Mouse (Mus musculus) embryo, embryonic 11.5 days (tissue): ENCODE data around the gene Uts2b.

Experiments
- DNase-seq: peaks from one replicate; pipeline ENCODE4 v3.0.0-alpha.2; 2012; ENCODE audit warnings: low read depth, low spot score

The Uts2b gene

DNA sequence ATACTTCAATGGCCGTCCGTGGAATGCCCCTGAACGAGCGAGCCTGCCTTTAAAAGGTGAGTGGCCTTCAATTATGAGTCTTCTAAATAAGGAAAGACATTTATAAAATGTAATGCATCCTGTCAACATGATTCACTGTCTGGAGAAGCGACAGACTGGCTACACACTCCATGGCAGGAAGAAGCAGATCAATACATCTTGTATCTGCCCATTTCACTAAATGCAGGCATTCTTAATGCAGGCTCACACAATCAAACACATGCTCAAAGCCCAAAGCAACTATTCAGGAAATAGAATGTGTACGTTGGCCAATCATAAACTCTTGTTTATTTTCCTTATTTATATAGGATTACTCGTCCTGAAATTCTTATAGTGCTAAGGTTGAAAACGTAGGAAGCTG, at the start of gene Uts2b:
TSS of gene Uts2b (minus strand) at position 49 of the 400 bp plus-strand sequence.
- DNase-seq = no peak

DNA sequence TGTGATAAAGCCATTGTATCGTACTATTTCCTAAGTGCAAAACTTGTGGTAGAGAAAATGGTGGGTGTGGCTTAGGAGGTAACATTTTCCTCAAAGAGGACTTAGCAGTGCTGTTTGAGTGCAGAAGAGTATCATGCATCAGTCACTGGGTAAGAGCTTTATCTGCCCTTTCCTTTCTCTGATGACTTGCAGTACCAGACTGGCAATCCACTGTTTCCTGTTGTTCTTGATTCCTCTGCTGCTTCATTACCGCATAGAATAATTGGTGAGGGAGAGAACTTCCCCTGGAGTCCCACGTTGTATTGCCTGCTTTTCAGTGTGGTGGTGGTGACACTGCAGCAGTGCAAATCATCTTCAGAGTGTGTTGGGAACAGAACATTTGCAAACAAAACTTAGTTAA, 47.6 kb upstream of the Uts2b start:
- no peak for DNase-seq

DNA sequence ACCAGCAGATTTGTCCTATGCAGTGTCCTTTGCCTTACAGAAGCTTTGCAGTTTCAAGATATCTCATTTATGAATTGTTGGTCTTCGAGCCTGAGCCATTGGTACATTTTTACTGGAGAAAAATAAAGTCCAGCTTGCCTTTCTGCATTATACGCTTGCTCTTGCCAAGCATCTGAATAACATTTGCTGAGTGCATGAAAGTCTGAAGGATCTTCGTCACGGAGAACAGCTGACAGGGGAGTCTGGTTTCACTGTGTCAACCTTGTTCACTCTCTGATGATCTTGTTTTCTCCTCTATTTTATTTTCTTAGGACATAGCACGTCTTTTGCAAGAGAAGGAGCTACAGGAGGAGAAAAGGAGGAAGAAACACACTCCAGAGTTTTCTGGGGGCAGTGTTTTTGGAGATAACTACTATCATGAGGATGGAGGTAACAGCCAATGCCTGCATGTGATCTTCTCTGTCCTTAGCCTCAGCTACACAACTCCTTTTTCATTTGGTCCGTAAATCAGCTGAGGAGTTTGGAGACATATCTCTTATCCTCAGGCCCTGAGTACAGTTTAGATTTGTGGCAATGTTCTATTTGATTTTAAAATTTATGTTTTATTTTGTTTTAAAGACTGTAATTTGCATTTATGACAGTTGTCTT, 47.0 kb upstream of the Uts2b start:
- DNase-seq = no peak

DNA sequence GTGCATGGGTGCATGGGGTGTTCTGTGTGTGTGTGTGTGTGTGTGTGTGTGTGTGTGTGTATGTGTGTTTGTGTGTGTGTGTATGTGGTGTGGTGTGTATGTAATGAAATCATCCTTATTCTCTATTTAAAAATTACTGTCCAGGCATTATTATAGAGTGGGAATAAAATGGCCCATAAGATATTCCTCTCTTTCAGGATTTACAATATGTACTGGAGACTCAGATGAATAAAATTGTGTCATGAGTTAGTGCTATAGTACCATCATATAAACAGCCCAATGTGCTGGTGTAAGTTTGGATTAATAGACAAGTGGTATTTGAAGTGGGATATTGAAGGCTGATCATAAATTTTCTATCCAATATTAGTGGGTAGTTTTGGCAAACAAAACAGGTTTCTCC, 34.1 kb upstream of the Uts2b start:
- DNase-seq = no peak

DNA sequence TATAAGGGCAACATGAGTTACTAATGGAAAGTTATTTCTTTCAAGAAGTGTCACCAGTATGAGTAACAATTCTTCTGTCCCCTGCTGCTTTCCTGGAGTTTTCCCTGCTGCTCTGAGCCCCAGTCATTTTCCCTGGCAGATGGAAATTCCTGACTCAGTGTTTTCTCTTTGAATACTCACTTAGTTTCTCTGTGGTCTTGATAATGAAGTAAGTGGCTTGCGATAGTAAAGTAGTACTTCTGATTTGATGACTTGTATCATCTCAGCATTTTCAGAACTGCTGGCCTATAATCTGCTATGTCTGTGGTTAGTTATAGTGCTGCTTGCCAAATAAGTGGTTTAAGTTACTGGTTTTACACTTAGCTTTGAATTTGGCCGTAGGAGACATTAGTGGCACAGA, 31.5 kb upstream of the Uts2b start:
- no peak for DNase-seq

DNA sequence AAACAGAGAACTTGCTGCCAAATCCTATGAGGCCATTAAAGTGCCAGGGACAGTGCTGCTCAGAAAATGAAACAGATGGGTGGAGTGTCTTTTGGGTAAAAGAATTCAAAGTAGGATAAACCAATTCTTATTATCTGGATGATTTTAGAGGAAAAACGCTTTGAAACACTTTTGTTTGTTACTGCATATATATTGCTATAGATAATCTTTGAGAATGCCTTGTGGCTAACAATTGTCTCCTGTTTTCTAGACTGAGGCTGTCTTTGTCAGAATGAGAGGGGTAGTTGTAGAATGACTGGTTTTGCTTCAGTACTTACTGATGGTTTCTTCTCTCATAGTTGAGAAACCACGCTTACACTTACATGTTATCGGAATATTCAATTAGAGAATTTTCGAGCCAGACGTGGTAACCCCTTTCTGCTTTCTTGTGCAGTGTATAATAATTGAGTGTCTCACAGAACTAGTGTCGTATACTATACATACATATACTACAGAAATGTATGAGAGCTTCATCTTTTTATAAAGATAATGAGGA, 29.7 kb upstream of the Uts2b start:
- DNase-seq = no peak

DNA sequence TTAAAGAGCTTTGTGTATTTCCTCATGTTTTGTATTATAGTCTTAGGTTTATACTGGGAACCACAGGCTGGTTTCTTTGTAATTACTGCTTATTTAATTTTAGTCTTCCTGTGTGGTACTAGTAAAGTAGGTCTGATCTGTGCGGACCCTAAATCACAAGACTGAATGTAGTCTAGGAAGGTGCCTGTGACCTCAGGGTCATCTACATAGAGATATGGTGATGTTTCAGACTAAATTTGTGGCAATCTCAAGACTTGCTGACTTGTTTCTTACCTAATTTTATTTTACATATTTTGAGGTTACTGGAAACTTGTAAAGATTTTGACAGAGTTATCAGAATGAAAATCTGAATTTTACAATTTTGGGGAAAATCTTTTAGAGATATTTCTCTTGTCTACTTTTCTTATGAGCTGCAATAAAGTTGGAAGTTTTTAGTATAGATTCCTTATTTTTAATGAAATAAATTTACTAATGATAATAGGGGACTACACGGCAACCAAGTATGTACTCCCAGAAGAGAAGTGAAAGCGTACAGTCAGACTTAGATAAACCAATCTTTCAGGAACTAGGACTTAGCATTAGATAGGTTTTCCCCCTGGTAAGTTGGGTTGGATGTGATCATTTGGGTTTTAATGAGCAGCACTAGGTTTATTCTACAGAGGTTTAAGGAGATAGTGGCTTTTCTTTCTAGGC, 29.1 kb upstream of the Uts2b start:
- no peak for DNase-seq

DNA sequence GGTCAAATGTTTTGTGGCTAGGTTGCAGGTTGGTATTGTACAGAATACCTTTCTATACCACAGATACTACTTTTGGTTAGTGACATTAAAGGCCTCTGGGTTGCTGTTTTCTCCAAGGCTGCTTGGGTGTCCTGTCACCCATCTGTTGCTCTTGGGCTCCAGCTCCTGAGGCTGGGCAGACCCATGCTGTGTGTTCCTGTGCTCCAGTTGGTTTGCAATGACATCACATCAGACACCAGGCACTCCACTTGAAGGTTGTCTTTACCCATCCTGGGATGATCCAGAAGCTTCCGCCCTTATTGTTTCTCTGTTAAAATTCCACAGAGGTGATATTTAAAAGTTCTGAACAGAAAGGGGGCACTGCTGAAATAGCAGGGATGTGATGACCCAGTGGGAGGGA, 26.9 kb upstream of the Uts2b start:
- no peak for DNase-seq

DNA sequence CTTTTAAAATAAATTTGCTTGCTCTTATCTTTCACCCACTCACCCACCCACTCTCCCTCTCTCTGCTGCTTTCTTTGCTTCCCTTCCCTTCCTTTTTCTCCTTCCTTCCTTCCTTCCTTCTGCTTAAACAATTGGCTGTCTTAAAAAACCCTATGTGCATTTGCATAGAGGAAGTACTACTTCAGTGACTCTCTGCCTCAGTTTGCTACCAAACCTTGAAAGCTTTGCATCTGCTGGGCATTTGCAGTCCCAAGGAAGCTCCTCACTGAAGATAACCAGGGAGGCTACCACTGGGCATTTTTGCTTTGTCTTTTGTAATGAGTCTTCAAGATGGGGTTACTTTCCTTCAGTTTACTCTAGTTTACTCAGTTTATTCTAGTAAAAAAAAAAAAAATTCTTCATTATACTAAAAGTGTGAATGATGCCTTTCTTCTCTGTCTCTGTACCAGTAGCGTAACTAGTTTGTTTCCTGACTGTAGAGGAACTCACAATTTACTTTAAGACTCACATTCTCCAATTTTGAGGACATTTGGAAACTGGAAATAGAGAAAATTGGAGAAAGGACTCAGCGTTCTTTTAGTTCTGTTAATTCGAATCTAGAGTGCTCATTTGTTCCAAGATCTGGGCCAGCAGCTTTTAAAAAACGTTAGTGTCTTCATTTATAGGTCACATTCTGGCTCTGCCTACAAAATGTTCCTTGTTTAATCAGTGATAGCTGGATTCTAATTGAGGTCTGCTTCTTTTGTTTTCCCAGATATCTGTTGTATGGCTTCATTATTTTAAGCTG, 25.4 kb upstream of the Uts2b start:
- DNase-seq = no peak

DNA sequence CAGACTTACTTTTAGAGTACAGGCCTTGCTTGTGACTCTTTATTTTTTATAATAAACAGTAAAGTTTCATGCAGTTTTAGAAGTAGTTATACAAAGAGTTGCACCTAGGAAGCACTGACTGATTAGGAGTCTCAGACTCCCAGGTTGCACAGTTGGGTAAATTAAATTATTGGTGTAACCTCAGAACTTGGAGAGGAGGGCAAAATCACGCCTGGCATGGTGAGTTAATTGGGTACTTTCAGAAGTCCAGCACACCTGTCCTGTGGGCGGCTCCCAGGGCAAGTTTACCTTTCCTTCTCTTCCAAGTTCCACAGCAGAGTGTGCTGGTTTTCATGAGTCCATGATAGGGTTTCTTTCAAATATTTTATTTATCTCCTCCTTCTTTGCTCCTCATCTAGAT, 21.8 kb upstream of the Uts2b start:
- DNase-seq = no peak

DNA sequence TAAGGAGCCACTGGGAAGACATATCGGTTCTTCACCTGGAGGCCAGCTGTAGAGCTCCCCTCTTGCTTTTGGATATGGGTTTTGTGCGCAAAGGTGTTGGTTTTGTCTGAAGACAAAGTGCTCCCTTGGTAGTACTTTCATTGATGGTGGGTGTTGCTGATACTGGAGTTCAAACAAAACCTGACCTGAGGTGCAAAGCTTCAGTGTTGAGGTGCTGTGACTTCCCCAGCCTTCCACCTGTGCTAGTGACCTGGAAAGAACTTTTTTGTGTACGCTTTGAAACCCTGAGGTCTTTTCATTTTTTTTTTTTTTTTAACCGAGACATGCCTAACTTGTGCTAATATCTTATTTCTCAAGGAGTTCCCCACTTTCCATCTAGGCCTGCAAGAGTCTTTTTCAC, 20.3 kb upstream of the Uts2b start:
- no peak for DNase-seq

DNA sequence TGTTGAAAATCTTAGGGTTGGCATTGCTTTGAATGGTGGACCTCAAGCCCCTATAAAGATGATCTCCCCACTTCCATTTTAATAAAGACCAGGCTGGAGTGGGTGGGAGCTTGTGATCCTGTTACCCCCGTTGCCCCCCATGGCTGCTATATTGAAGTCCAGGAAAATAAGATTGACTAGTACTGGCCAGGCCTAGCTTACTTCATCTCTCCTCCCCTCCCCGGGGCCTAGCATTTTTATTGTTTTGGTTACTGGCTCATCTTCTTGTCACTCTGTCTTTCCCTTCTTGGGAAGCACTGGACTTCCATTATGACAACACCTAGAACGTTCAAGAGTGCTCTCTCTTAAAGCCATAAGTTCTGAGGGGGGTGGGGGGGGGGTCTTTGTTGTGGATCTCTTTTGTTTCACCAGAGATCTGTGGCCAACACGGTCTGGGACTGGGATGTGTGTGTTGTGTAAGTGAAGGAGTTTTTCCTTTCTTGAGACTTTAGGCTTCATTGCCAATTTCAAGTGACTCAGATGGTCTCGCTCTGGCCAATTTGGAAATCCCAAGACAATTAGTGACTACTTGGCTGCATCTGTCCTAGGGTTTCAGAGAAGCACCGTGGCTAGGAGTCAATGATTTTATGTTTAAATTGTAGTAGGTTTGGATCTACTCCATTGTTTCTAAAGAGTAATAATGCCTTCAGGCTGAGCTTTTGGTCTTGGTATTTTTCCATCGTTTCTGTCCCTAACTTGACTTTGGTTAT, 19.7 kb upstream of the Uts2b start:
- DNase-seq = no peak

DNA sequence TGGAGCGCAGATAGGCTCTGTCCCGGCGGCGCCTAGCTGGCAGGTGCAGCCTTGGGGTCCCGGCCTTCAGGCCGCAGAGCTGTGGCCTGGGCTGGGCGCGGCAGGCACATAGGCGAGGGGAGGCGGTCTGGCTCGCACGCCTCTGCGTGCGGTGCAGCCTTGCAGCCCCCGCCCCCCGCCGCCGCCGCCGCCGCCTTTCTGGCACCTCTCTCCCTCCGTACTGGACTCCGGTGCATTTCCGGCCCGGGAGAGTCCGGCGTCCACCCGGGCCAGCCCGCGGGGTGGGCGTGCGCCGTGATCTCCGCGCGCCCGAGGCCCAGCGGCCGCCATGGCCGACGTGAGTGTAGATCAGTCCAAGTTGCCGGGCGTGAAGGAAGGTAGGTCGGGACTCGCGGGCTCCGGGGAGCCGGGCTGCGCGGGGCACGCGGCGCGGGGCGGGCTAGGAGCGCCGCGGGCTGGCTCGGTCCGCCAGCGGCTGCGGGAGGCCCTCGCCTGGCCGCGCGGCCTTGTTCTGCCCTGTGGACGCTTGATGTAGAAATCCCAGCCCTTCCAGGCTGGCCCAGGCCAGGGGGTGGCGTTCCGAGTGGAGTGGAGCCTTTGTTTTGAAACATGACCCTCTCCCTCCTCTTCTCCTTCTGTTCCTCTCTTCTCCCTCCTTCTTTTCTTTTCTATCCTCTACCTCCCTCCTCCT, 18.9 kb upstream of the Uts2b start, which contains the start of gene Ccdc50:
TSS of gene Ccdc50 (plus strand) at position 109 of the 691 bp plus-strand sequence.
- DNase-seq = peak; percentile 60

DNA sequence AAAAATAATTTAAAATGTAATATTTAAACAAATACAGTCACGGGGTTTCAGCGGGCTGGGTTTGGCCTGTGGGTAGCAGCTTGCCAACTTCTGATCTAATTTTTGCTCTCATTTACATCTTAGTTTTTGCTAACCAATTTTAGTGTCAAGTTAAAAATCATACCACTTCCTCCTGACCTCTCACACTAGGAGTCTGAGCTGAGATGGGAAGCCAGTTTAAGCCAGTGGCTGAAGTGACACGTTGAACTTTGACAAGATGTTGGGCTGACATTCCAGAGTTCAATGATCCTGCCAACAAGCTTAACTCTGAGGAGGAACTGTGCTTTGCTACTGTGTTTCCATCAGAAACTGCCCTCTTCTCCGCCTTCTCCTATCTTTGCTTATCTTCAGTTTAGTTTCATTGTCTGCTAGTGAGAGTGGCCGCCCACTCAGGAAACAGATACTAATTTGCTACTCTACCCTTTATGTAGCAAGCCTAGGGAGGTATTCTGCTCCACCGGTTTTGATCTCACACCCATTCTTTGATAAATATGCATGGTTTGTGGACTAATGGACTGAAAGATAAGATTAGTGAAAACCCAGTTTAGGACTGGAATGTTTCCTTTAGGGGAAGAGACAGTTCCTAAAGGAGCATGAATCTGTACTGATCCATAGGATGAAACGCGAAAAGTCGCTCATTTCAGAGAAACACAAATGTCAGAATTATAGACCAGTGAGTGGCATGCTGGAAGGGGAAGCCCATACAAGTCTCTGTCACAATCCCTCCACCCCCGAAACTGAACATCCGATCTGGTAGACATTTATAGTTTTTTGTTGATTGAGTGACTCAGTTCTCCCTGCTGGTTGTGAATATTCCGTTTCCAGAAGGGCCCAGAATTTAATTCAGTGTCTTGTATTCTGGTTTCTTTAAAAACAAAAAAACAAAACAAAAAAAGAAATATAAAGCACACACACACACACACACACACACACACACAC, 17.9 kb upstream of the Uts2b start:
- DNase-seq = no peak

DNA sequence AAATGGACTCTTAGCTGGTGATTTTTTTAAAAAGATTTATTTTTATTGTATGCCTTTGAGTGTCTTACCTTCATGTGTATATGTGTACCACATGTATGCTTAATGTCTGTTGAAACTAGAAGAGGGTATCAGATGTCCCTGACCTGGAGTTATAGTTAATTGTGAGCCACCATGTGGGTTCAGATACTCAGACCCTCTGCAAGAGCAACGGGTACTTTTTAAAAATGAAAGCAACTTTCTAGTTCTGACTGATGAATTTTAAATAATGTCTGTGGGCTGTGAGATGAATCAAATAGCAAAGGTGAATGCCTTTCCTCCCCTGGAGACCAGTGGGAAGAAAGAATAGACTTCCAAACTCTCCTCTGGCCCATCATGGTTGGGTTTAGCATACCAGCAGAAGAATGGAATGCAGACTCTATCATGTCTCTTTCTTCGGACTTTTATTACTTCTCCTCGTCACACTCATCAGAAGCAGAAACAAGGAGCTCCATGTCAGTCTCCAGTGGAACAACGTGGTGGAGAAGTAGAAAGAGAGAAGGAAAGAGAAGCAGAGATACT, 16.9 kb upstream of the Uts2b start:
- DNase-seq = no peak

DNA sequence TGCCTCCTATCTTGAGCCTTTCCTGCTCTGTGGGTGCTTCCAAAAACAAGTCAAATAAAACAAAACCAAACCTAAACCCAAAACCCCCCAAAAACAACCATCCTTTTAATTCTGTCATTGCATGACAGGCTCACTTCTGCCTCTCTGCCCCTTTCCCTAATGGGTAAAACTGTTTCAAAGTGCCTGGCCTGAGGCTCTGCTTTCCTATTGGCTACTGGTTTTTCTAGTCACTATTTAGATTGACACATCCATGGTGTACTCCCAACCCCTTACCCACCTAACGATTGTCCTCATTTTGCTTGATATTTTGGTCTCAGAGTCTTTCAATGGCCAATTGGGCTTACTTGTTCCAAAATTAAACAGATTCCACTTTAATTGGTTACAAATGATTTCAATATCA, 15.6 kb upstream of the Uts2b start:
- no peak for DNase-seq

DNA sequence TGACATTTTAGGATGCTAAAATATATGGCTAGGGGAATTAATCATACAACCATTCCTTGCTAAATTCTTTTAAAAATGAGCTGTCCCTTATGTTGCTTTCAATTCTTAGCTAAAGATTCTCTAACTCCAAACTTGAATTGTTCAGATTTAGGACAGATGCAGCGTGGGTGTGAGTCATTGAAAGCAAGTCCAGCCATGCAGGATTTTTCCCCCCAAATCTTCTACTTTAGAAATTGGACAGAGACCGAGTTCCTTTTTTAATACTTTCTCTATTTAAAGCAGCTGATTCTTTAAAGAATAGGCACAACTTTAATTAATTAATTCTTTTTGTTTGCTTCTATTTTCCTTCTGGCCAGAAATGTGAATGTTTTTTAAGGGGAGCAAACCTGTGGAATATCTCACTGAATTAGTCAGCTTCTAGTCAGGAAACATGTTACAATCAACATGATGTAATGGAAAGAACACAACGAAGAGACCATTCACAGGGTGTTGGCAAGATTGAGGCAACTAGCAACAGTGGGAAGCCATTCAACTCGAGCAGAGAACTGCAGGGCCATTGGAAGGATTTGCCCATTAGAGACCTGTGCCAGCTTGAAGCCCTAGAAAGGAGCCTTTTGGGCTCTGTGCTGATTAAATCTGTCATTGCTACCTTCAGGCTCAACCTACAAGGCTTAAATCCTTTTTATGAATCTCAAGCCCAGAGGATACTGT, 15.0 kb upstream of the Uts2b start:
- no peak for DNase-seq

DNA sequence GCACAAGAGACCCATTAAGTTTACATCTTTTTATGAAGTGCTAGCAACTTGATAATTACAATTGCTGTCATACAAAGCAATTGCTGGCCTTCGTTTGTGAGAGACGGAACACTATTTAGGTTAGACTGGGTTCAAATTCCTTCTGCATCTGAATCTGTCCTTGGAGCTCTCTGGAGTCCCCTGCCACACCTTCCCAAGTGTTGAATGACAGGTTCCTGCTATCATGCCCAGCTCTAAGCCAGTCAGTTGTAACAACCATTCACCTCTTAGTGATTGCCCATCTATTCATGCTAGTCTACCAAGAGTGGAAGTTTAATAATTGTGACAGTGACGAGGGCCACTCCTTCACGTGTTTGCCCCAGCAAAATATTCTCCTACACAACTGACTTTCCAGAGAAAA, 12.2 kb upstream of the Uts2b start:
- no peak for DNase-seq

DNA sequence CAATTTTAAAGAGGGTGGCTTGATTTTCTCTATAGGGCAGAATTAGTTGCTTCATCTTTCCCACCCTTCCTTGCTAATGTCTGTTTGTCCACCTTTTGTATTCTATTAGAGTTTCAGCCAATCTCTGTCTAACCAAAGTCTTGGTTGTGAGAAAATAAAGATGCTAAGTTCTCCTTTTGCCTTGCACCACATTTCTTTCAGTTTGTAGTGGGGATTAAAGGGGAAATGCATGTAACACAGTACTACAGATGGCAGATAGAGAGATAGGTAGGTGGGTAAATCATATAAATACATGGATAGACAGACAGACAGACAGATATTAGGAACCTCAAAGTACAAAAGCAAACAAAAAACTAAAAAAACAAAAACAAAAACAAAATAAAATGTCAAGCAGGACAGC, 6.5 kb upstream of the Uts2b start:
- no peak for DNase-seq
